Mouse (Mus musculus): Measurements from ENCODE around the gene Kcnj15.

DNA sequence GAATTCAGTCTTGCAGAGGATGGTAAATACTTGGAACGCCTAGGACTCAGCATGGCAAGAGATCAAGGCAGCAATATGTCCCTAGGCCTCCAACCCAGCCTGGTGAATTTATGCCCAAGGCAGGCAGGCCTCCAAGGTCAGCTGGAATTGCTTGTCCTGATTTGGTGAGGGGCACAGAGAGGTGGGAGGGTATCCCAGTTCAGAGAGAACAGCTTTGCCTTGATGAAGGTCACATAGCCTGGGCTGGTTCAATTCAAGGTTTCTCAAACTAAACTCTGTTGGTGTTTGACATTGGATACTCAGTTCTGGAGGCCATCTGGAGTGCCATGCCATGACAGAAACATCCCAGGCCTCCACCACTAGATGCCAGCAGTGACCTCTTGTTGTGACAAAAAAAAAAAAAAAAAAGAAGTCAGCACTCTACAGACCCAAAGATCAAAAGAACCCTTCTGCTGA, 48.3 kb upstream of the Kcnj15 start:
- peak; percentile 52 for TF ChIP-seq CTCF (IDR thresholded peaks at IDR 0.05; ENCODE audit: insufficient read depth, low read length)
- TF ChIP-seq POLR2A (IDR thresholded peaks at IDR 0.05; ENCODE audit: borderline replicate concordance, extremely low read depth, low read depth, low read length): no peak

Measured in lung, adult 2 months (tissue).